Mouse (Mus musculus): ENCODE measurements around the gene Nosip.

- TF ChIP-seq CHD2 (IDR thresholded peaks at IDR 0.05; ENCODE audit: low read depth, low read length) = no peak
- TF ChIP-seq HCFC1 (IDR thresholded peaks at IDR 0.05; ENCODE audit: borderline replicate concordance, insufficient read depth, low read length) = no peak
- TF ChIP-seq MAFK (IDR thresholded peaks at IDR 0.05; ENCODE audit: insufficient read depth, low read depth, low read length) = no peak
- no peak for TF ChIP-seq ZNF384 (IDR thresholded peaks at IDR 0.05; ENCODE audit: low read depth, low read length)
Measured at GRCm38 (mm10) chr7:45073949-45074348, 11.7 kb downstream of the Nosip start.

All from ES-E14 (cell line).